Comparison of ENCODE assay signal across 11 mouse cellular contexts in the genomic region with DNA sequence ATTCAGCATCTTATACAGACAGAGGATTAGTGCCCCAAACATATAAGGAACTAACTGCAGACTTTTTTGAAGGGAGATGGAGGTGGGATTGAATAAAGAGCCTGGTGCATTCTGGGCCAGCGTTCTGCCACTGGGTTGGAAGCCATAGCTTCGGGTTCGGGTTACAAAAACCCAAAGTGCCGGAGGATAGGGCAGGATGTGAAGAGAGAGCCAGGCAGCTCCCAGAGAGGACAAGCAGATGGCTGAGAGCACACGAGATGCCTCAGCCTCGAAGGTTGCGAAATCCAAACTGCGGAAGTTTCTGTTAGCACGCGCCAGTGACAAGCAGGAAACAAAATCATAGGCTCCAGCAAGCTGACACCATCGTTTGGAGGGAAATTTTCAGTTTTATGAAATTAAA. TPM values are rescaled to one million over a fixed set of nuclear protein-coding genes. Genes with fewer than 3 reads are reported as not detected.
DNase-seq lines count a peak whose midpoint lies in the region; ATAC-seq and TF ChIP-seq lines count a peak whose summit lies in the region.
"Had no signal": no experiment of that assay in that cellular context is flagged by ENCODE, and none has a peak within 500 bp of the region (broad histone marks: within the 10 kb centered on the region; RNA-seq: fewer than 3 reads in every experiment).

No protein-coding gene starts in this region.

- 0 out of 2 replicates have a peak, but pooled peaks cover 4% of the 10 kb centered on the region for H3K4me1 ChIP-seq in kidney, embryonic 14.5 days (ENCODE audit: control insufficient read depth, insufficient read depth, low read length)
- peaks cover 46% of the 10 kb centered on the region for H3K4me1 ChIP-seq in bone marrow macrophage, adult 2 months (ENCODE audit: control insufficient read depth, insufficient read depth, low read length)
- H3K4me1 ChIP-seq in midbrain, embryonic 14.5 days (ENCODE audit: control insufficient read depth, insufficient read depth, low read length) = no peaks in the 10 kb centered on the region
- H3K4me1 ChIP-seq in hindbrain, embryonic 10.5 days (replicated peaks) = 0 out of 2 replicates have a peak, but pooled peaks cover 5% of the 10 kb centered on the region

- H3K27me3 ChIP-seq in kidney, embryonic 14.5 days (ENCODE audit: control insufficient read depth, insufficient read depth, low read length) = no peaks in the 10 kb centered on the region
- H3K27me3 ChIP-seq in midbrain, embryonic 14.5 days (ENCODE audit: control insufficient read depth, insufficient read depth, low read length) = no peaks in the 10 kb centered on the region
- 0 out of 2 replicates have a peak, but pooled peaks cover 6% of the 10 kb centered on the region for H3K27me3 ChIP-seq in hindbrain, embryonic 10.5 days (ENCODE audit: insufficient read depth, poor library complexity, severe bottlenecking)

- no peak for TF ChIP-seq CTCF in bone marrow macrophage, adult 2 months (IDR thresholded peaks at IDR 0.05; ENCODE audit: low read depth, low read length)

- no peak overlapping the region for H3K4me3 ChIP-seq in kidney, embryonic 14.5 days (ENCODE audit: low read length)
- peak overlapping the region; percentile 6 for H3K4me3 ChIP-seq in bone marrow macrophage, adult 2 months (ENCODE audit: insufficient read depth, low read length)
- H3K4me3 ChIP-seq in midbrain, embryonic 14.5 days (replicated peaks; ENCODE audit: low read depth, low read length) = no peak overlapping the region
- no peak overlapping the region for H3K4me3 ChIP-seq in hindbrain, embryonic 10.5 days

- H3K9ac ChIP-seq in kidney, embryonic 14.5 days (ENCODE audit: low read depth, low read length) = no peak overlapping the region
- H3K9ac ChIP-seq in midbrain, embryonic 14.5 days (replicated peaks; ENCODE audit: low read length) = no peak overlapping the region
- H3K9ac ChIP-seq: liver, embryonic 14.5 days had no signal

- 50% methylated on average over 11 of the region's 11 CpGs for WGBS in kidney, embryonic 14.5 days
- WGBS in midbrain, embryonic 14.5 days = 80% methylated on average over 11 of the region's 11 CpGs
- WGBS in hindbrain, embryonic 10.5 days = 69% methylated on average over 11 of the region's 11 CpGs

- no peaks in the 10 kb centered on the region for H3K36me3 ChIP-seq in kidney, embryonic 14.5 days (ENCODE audit: control insufficient read depth, insufficient read depth, low read length)
- no peaks in the 10 kb centered on the region for H3K36me3 ChIP-seq in midbrain, embryonic 14.5 days (ENCODE audit: control insufficient read depth, insufficient read depth, low read length)
- H3K36me3 ChIP-seq in hindbrain, embryonic 10.5 days = no peaks in the 10 kb centered on the region

- intact Hi-C loops in heart, postnatal 10 days (cut with DNase I) = no loop called here

- no peaks in the 10 kb centered on the region for H3K9me3 ChIP-seq in kidney, embryonic 14.5 days (ENCODE audit: control insufficient read depth, low read length)
- H3K9me3 ChIP-seq in midbrain, embryonic 14.5 days (ENCODE audit: control insufficient read depth, low read length) = no peaks in the 10 kb centered on the region
- H3K9me3 ChIP-seq in hindbrain, embryonic 10.5 days = no peaks in the 10 kb centered on the region

- no peak for TF ChIP-seq POLR2A in bone marrow macrophage, adult 2 months (IDR thresholded peaks at IDR 0.05; ENCODE audit: borderline replicate concordance, low read depth, low read length)

- H3K27ac ChIP-seq in kidney, embryonic 14.5 days (ENCODE audit: low read depth, low read length) = no peak overlapping the region
- peak overlapping the region; percentile 96 for H3K27ac ChIP-seq in bone marrow macrophage, adult 2 months (ENCODE audit: insufficient read depth, low read depth, low read length)
- no peak overlapping the region for H3K27ac ChIP-seq in midbrain, embryonic 14.5 days (replicated peaks; ENCODE audit: low read depth, low read length)
- no peak overlapping the region for H3K27ac ChIP-seq in hindbrain, embryonic 10.5 days
- H3K27ac ChIP-seq: liver, embryonic 14.5 days had no signal

- no peak for ATAC-seq in kidney, embryonic 14.5 days (ENCODE audit: low FRiP score, low TSS enrichment)
- no peak for ATAC-seq in midbrain, embryonic 14.5 days (ENCODE audit: low FRiP score, low TSS enrichment)

- H3K4me2 ChIP-seq in kidney, embryonic 14.5 days (replicated peaks; ENCODE audit: low read depth, low read length) = no peak overlapping the region
- no peak overlapping the region for H3K4me2 ChIP-seq in midbrain, embryonic 14.5 days (ENCODE audit: low read length)

- DNase-seq in kidney, postnatal 36 days = peak; percentile 25 to 32
- peak; percentile 44 to 49 for DNase-seq in heart, postnatal 10 days
- DNase-seq in lung, postnatal 4 days = peak; percentile 48 to 54
- no peak for DNase-seq in midbrain, embryonic 14.5 days
- no peak for DNase-seq in hindbrain, embryonic 10.5 days (ENCODE audit: low spot score)
- no peak for DNase-seq in MN1 (ENCODE audit: low spot score)
- DNase-seq: cerebellum, postnatal 25 days; right cerebral cortex, adult 18-20 months had no signal

RNA-seq across cellular contexts. Expression of a gene that starts 20.9 kb away (rescaled TPM):
- polyA plus RNA-seq in kidney, embryonic 14.5 days (2014; fragmentation: Nextera tagmentation; extraction: Ambion mirVana) = 9.1 and 10.1 TPM in 2 replicates
- 3.1 and 3.3 TPM in 2 replicates for polyA plus RNA-seq in bone marrow macrophage, adult 2 months (2012; ENCODE audit: insufficient read depth, insufficient read length, missing spikeins)
- total RNA-seq in heart, postnatal 10 days (2021) = 1 to 10 TPM; 3.0 to 3.2 TPM
- 9.4 and 11.4 TPM in 2 replicates for polyA plus RNA-seq in midbrain, embryonic 14.5 days (2014; fragmentation: Nextera tagmentation; extraction: Ambion mirVana)
- polyA plus RNA-seq in hindbrain, embryonic 10.5 days (2016; fragmentation: Nextera tagmentation; extraction: Ambion mirVana) = 11.0 and 12.8 TPM in 2 replicates

RNA-seq across cellular contexts. Expression of a gene that starts 34.0 kb away (rescaled TPM):
- 2.8 and 5.6 TPM in 2 replicates for polyA plus RNA-seq in kidney, embryonic 14.5 days (2014; fragmentation: Nextera tagmentation; extraction: Ambion mirVana)
- 15.7 and 18.5 TPM in 2 replicates for polyA plus RNA-seq in bone marrow macrophage, adult 2 months (2012; ENCODE audit: insufficient read depth, insufficient read length, missing spikeins)
- 10 to 100 TPM; 40.1 to 43.4 TPM for total RNA-seq in heart, postnatal 10 days (2021)
- 4.5 and 6.8 TPM in 2 replicates for polyA plus RNA-seq in midbrain, embryonic 14.5 days (2014; fragmentation: Nextera tagmentation; extraction: Ambion mirVana)
- 4.9 and 5.2 TPM in 2 replicates for polyA plus RNA-seq in hindbrain, embryonic 10.5 days (2016; fragmentation: Nextera tagmentation; extraction: Ambion mirVana)

RNA-seq across cellular contexts. Expression of a gene that starts 57.8 kb away (rescaled TPM):
- polyA plus RNA-seq in kidney, embryonic 14.5 days (2014; fragmentation: Nextera tagmentation; extraction: Ambion mirVana) = 12.9 and 16.9 TPM in 2 replicates
- polyA plus RNA-seq in bone marrow macrophage, adult 2 months (2012; ENCODE audit: insufficient read depth, insufficient read length, missing spikeins) = 162 and 191 TPM in 2 replicates
- 10 to 100 TPM; 12.1 to 17.7 TPM for total RNA-seq in heart, postnatal 10 days (2021)
- 20.3 and 24.2 TPM in 2 replicates for polyA plus RNA-seq in midbrain, embryonic 14.5 days (2014; fragmentation: Nextera tagmentation; extraction: Ambion mirVana)
- 36.8 and 44.1 TPM in 2 replicates for polyA plus RNA-seq in hindbrain, embryonic 10.5 days (2016; fragmentation: Nextera tagmentation; extraction: Ambion mirVana)

Comparison
In these comparisons a context has a peak if more than half of its experiments do, and no peak if none do; other contexts are left out.
1. DNase-seq: peak in kidney, postnatal 36 days (2 of 2), heart, postnatal 10 days (2 of 2) and lung, postnatal 4 days (2 of 2); none in midbrain, embryonic 14.5 days (single experiment), hindbrain, embryonic 10.5 days (single experiment) and MN1 (single experiment).